Comparison of ENCODE assay signal across 11 mouse cellular contexts in the genomic region with DNA sequence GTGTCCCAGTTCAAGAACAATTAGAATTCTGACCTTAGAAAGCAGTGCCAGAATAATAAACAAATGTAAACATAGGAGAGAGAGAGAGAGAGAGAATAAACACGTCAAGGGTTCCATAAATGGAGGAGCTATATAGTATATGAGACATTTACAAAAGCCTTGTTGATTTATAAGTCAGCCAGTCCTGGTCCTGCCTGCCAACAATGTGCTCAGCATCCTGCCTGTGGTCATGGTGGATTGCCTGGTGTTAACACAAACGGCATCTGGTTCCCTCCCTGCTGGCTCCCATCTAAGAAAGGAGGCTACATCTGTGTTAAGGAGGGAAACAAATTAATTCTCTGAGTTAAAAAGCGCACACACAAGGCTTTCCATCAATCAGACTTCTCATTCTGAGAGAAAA.
"Had no signal": no experiment of that assay in that cellular context is flagged by ENCODE, and none has a peak within 500 bp of the region (broad histone marks: within the 10 kb centered on the region; RNA-seq: fewer than 3 reads in every experiment).

No protein-coding gene starts in this region.

- H3K27me3 ChIP-seq: liver, embryonic 12.5 days; lung, embryonic 15.5 days; neural tube, embryonic 12.5 days had no signal

- H3K9ac ChIP-seq: limb, embryonic 15.5 days; liver, embryonic 12.5 days; lung, embryonic 15.5 days; neural tube, embryonic 12.5 days had no signal

- ATAC-seq: liver, embryonic 12.5 days had no signal

- H3K4me1 ChIP-seq: limb, embryonic 15.5 days; liver, embryonic 12.5 days; lung, embryonic 15.5 days had no signal

- H3K27ac ChIP-seq: limb, embryonic 15.5 days; liver, embryonic 12.5 days; lung, embryonic 15.5 days; neural tube, embryonic 12.5 days had no signal

- DNase-seq: kidney, adult 2 months; kidney, postnatal 36 days; layer of hippocampus, adult 9-11 months; layer of hippocampus, postnatal 36 days; lung, postnatal 14 days; midbrain, embryonic 14.5 days; thymus, postnatal 36 days had no signal

- H3K36me3 ChIP-seq: limb, embryonic 15.5 days; liver, embryonic 12.5 days; lung, embryonic 15.5 days; neural tube, embryonic 12.5 days had no signal

- H3K9me3 ChIP-seq: limb, embryonic 15.5 days; liver, embryonic 12.5 days; lung, embryonic 15.5 days; neural tube, embryonic 12.5 days had no signal

- H3K4me3 ChIP-seq: limb, embryonic 15.5 days; liver, embryonic 12.5 days; lung, embryonic 15.5 days; neural tube, embryonic 12.5 days had no signal

- H3K4me2 ChIP-seq: limb, embryonic 15.5 days; liver, embryonic 12.5 days; lung, embryonic 15.5 days; neural tube, embryonic 12.5 days had no signal
